Mouse (Mus musculus) liver, embryonic 15.5 days (tissue): ENCODE measurements around the gene Snapc5. TPM values are rescaled to one million over a fixed set of nuclear protein-coding genes. Genes with fewer than 3 reads are reported as not detected.
"Not testable (repeated sequence)": the region's sequence is repeated elsewhere in the genome, so short reads cannot be mapped to it uniquely, and the experiment has no call there.

ENCODE experiments used
- ATAC-seq: fragments of 200-750 bp; cut with Nextera tagmentation; 2 replicates; pipeline ENCODE4 v1.8.0; 2017; ENCODE audit warnings: moderate number of reproducible peaks, mild to moderate bottlenecking, moderate library complexity; ENCODE audit not compliant: insufficient read depth
- H3K27ac ChIP-seq: fragments of 300-500 bp; sonication (generic); replicated peaks from 2 replicates; pipeline ENCODE4 v1.5.1; 2015; ENCODE audit warnings: mild to moderate bottlenecking, inconsistent platforms
- H3K27me3 ChIP-seq: fragments of 300-500 bp; sonication (generic); 2 replicates; pipeline ENCODE4 v1.6.1; 2015; ENCODE audit warnings: mild to moderate bottlenecking, inconsistent platforms
- H3K36me3 ChIP-seq: fragments of 300-500 bp; sonication (generic); replicated peaks from 2 replicates; pipeline ENCODE4 v1.6.1; 2015; ENCODE audit warnings: moderate library complexity, mild to moderate bottlenecking, inconsistent platforms
- H3K4me1 ChIP-seq: fragments of 300-500 bp; sonication (generic); replicated peaks from 2 replicates; pipeline ENCODE4 v1.6.1; 2015; ENCODE audit warnings: inconsistent platforms
- H3K4me2 ChIP-seq: fragments of 300-500 bp; sonication (generic); 2 replicates; pipeline ENCODE4 v1.6.1; 2015; ENCODE audit warnings: moderate library complexity, mild to moderate bottlenecking, inconsistent platforms
- H3K4me3 ChIP-seq: fragments of 300-500 bp; sonication (generic); replicated peaks from 2 replicates; pipeline ENCODE4 v1.5.1; 2015; ENCODE audit warnings: mild to moderate bottlenecking, inconsistent platforms
- H3K9ac ChIP-seq: fragments of 300-500 bp; sonication (generic); 2 replicates; pipeline ENCODE4 v1.6.1; 2015; ENCODE audit warnings: moderate library complexity, mild to moderate bottlenecking, inconsistent platforms
- H3K9me3 ChIP-seq: fragments of 300-500 bp; sonication (generic); replicated peaks from 2 replicates; pipeline ENCODE4 v1.6.1; 2016; ENCODE audit warnings: inconsistent platforms
- WGBS: fragments of 180-500 bp; shearing (Covaris S2); methylation state at CpG from one replicate; pipeline ENCODE4 v1.1.7; 2015; ENCODE audit warnings: mixed read lengths; ENCODE audit not compliant: insufficient replicate concordance; 5-methylcytosine and 5-hydroxymethylcytosine counted together
- polyA plus RNA-seq: library from polyadenylated mRNA; unstranded; fragments of >200 nt; fragmentation: Nextera tagmentation; extraction: Ambion mirVana; gene quantifications from 2 replicates; pipeline ENCODE4 v1.2.1, GENCODE M21; 2015

Gene Snapc5
- polyA plus RNA-seq, 1 experiment from 2014 or later, result 11.2 TPM

GRCm38 (mm10) chr9:64174341-64174740 lies 4.7 kb upstream of the Snapc5 start:
- ATAC-seq, result no peak
- peaks cover 45% of the 10 kb centered on the region for H3K36me3 ChIP-seq
- H3K4me3 ChIP-seq, result peak overlapping the region; percentile 93
- H3K9ac ChIP-seq, result peak overlapping the region; percentile 79
- H3K9me3 ChIP-seq, result no peaks in the 10 kb centered on the region
- H3K27ac ChIP-seq, result 0 out of 2 replicates have a peak overlapping the region, but pooled peaks have one; percentile 69
- peak overlapping the region; percentile 71 for H3K4me2 ChIP-seq
- H3K4me1 ChIP-seq, result peaks cover 52% of the 10 kb centered on the region
- H3K27me3 ChIP-seq, result no peaks in the 10 kb centered on the region

GRCm38 (mm10) chr9:64174766-64175165 lies 4.3 kb upstream of the Snapc5 start:
- H3K4me1 ChIP-seq, result peaks cover 56% of the 10 kb centered on the region
- H3K4me2 ChIP-seq, result peak overlapping the region; percentile 71
- H3K4me3 ChIP-seq, result peak overlapping the region; percentile 93
- 40% methylated on average over 8 of the region's 8 CpGs for WGBS
- no peaks in the 10 kb centered on the region for H3K27me3 ChIP-seq
- H3K27ac ChIP-seq, result no peak overlapping the region
- ATAC-seq, result no peak
- H3K9me3 ChIP-seq, result no peaks in the 10 kb centered on the region
- H3K36me3 ChIP-seq, result peaks cover 44% of the 10 kb centered on the region
- peak overlapping the region; percentile 79; the same call in 1 of the 2 replicates for H3K9ac ChIP-seq

- WGBS, result 75% methylated on average over 11 of the region's 11 CpGs
- no peak overlapping the region for H3K27ac ChIP-seq
- no peaks in the 10 kb centered on the region for H3K27me3 ChIP-seq
- peaks cover 48% of the 10 kb centered on the region for H3K36me3 ChIP-seq
- peak overlapping the region; percentile 93 for H3K4me3 ChIP-seq
- no peak for ATAC-seq
- no peaks in the 10 kb centered on the region for H3K9me3 ChIP-seq
- peak overlapping the region; percentile 71 for H3K4me2 ChIP-seq
- peaks cover 61% of the 10 kb centered on the region for H3K4me1 ChIP-seq
- no peak overlapping the region for H3K9ac ChIP-seq
These were observed 3.7 kb upstream of the Snapc5 start for GRCm38 (mm10) chr9:64175378-64175777.

- Histone ChIP-seq H3K27me3 (no peaks in the 10 kb centered on the region), H3K9ac (peak overlapping the region; percentile 75), H3K4me2 (peak overlapping the region; percentile 79), H3K9me3 (no peaks in the 10 kb centered on the region), H3K36me3 (peaks cover 73% of the 10 kb centered on the region), H3K4me1 (peaks cover 43% of the 10 kb centered on the region), H3K27ac (peak overlapping the region; percentile 84), H3K4me3 (peak overlapping the region; percentile 82)
- 36% methylated on average over 3 of the region's 3 CpGs for WGBS
- ATAC-seq, result peak; percentile 38; the same call in 1 of the 2 replicates
These were observed 482 bp upstream of the Snapc5 start for GRCm38 (mm10) chr9:64178610-64178973.

GRCm38 (mm10) chr9:64183295-64183694 lies 4.2 kb downstream of the Snapc5 start:
- 80% methylated on average over 5 of the region's 5 CpGs for WGBS
- not testable (repeated sequence) for H3K9me3 ChIP-seq, ATAC-seq

GRCm38 (mm10) chr9:64184166-64184840 lies 5.2 kb downstream of the Snapc5 start:
- H3K9me3 ChIP-seq, result no peaks in the 10 kb centered on the region
- ATAC-seq, result no peak
- no peak overlapping the region for H3K9ac ChIP-seq
- no peak overlapping the region for H3K4me3 ChIP-seq
- H3K4me2 ChIP-seq, result no peak overlapping the region
- 81% methylated on average over 5 of the region's 5 CpGs for WGBS
- peaks cover 10% of the 10 kb centered on the region for H3K4me1 ChIP-seq
- H3K36me3 ChIP-seq, result peaks cover 58% of the 10 kb centered on the region
- no peaks in the 10 kb centered on the region for H3K27me3 ChIP-seq
- H3K27ac ChIP-seq, result no peak overlapping the region

More at GRCm38 (mm10) chr9:64183295-64183694, 4.2 kb downstream of the Snapc5 start:
- not testable (repeated sequence) for H3K4me3 ChIP-seq, H3K9ac ChIP-seq, H3K27ac ChIP-seq, H3K27me3 ChIP-seq, H3K4me2 ChIP-seq
- H3K4me1 ChIP-seq, result peaks cover 16% of the 10 kb centered on the region
- peaks cover 58% of the 10 kb centered on the region for H3K36me3 ChIP-seq

GRCm38 (mm10) chr9:64193879-64194278 lies 14.8 kb downstream of the Snapc5 start:
- Histone ChIP-seq H3K4me2 (no peak overlapping the region), H3K36me3 (peaks cover 41% of the 10 kb centered on the region), H3K4me3 (no peak overlapping the region), H3K4me1 (no peaks in the 10 kb centered on the region), H3K9ac (no peak overlapping the region), H3K27me3 (no peaks in the 10 kb centered on the region), H3K9me3 (no peaks in the 10 kb centered on the region), H3K27ac (no peak overlapping the region)
- 77% methylated on average over 1 of the region's 1 CpGs for WGBS
- no peak for ATAC-seq

GRCm38 (mm10) chr9:64195554-64195953 lies 16.5 kb downstream of the Snapc5 start:
- Histone ChIP-seq H3K4me1 (peaks cover 4% of the 10 kb centered on the region; the same call in 1 of the 2 replicates), H3K27ac (no peak overlapping the region), H3K9me3 (no peaks in the 10 kb centered on the region), H3K36me3 (peaks cover 30% of the 10 kb centered on the region), H3K27me3 (no peaks in the 10 kb centered on the region), H3K4me3 (no peak overlapping the region), H3K4me2 (no peak overlapping the region), H3K9ac (no peak overlapping the region)
- 66% methylated on average over 4 of the region's 4 CpGs for WGBS
- no peak for ATAC-seq

- Histone ChIP-seq H3K27ac (no peak overlapping the region), H3K27me3 (no peaks in the 10 kb centered on the region), H3K9ac (no peak overlapping the region), H3K9me3 (no peaks in the 10 kb centered on the region), H3K4me3 (no peak overlapping the region), H3K4me2 (no peak overlapping the region), H3K4me1 (peaks cover 7% of the 10 kb centered on the region; the same call in 1 of the 2 replicates), H3K36me3 (peaks cover 16% of the 10 kb centered on the region)
- 69% methylated on average over 8 of the region's 8 CpGs for WGBS
- no peak for ATAC-seq
These were observed 18.4 kb downstream of the Snapc5 start for GRCm38 (mm10) chr9:64197524-64197923.

GRCm38 (mm10) chr9:64198068-64198762 lies 19.1 kb downstream of the Snapc5 start:
- Histone ChIP-seq H3K4me1 (peaks cover 11% of the 10 kb centered on the region; the same call in 1 of the 2 replicates), H3K9ac (no peak overlapping the region), H3K36me3 (peaks cover 12% of the 10 kb centered on the region), H3K4me2 (no peak overlapping the region), H3K27me3 (no peaks in the 10 kb centered on the region), H3K9me3 (no peaks in the 10 kb centered on the region), H3K4me3 (no peak overlapping the region), H3K27ac (no peak overlapping the region)
- whole genome bisulfite sequencing, result 82% methylated on average over 5 of the region's 5 CpGs
- ATAC-seq, result no peak

- H3K27ac ChIP-seq, H3K27me3 ChIP-seq, ATAC-seq, H3K4me2 ChIP-seq, H3K4me3 ChIP-seq, H3K9me3 ChIP-seq, H3K9ac ChIP-seq, H3K36me3 ChIP-seq: not testable (repeated sequence)
- peaks cover 11% of the 10 kb centered on the region; the same call in 1 of the 2 replicates for H3K4me1 ChIP-seq
- WGBS, result 74% methylated on average over 7 of the region's 7 CpGs
These were observed 19.8 kb downstream of the Snapc5 start for GRCm38 (mm10) chr9:64198763-64199418.
